In genomic region chr7:121934346-121934745, GRCm38 (mm10) we compare ENCODE assay signal across 14 mouse cellular contexts. TPM values are rescaled to one million over a fixed set of nuclear protein-coding genes. Genes with fewer than 3 reads are reported as not detected.
DNase-seq lines count a peak whose midpoint lies in the region; ATAC-seq and TF ChIP-seq lines count a peak whose summit lies in the region.
"Had no signal": no experiment of that assay in that cellular context is flagged by ENCODE, and none has a peak within 500 bp of the region (broad histone marks: within the 10 kb centered on the region; RNA-seq: fewer than 3 reads in every experiment).

No protein-coding gene starts in this region.

- H3K4me3 ChIP-seq in kidney, adult 2 months (ENCODE audit: insufficient read depth, low read depth, low read length) = no peak overlapping the region
- H3K4me3 ChIP-seq: forebrain, embryonic 13.5 days; heart, embryonic 15.5 days had no signal

- 87% methylated on average over 2 of the region's 2 CpGs for WGBS in kidney, adult 2 months

- no peaks in the 10 kb centered on the region for H3K36me3 ChIP-seq in kidney, adult 2 months (ENCODE audit: control insufficient read depth, insufficient read depth, low read length)
- H3K36me3 ChIP-seq: heart, embryonic 15.5 days had no signal

- peak overlapping the region; percentile 8; the same call in 1 of the 2 replicates for H3K27ac ChIP-seq in kidney, adult 2 months (ENCODE audit: insufficient read depth, low read depth, low read length)
- H3K27ac ChIP-seq: forebrain, embryonic 13.5 days; heart, embryonic 15.5 days had no signal

- TF ChIP-seq POLR2A in kidney, adult 2 months (IDR thresholded peaks at IDR 0.05; ENCODE audit: low read depth, low read length) = no peak

- H3K27me3 ChIP-seq in kidney, adult 2 months (replicated peaks; ENCODE audit: control insufficient read depth, insufficient read depth, low read length) = no peaks in the 10 kb centered on the region
- H3K27me3 ChIP-seq: forebrain, embryonic 13.5 days; heart, embryonic 15.5 days had no signal

- no peak for DNase-seq in kidney, adult 2 months
- no peak for DNase-seq in kidney, postnatal 14 days
- peak; percentile 15 for DNase-seq in 416B (ENCODE audit: low read depth)
- DNase-seq in thymus, postnatal 0 days (ENCODE audit: low spot score) = peak; percentile 49
- no peak for DNase-seq in retina, embryonic 14.5 days (ENCODE audit: low spot score)
- DNase-seq in heart, postnatal 10 days = no peak
- DNase-seq in cerebellum, adult 9-11 months = no peak
- DNase-seq: B cell, adult 2 months; cerebellum, postnatal 14 days; kidney, postnatal 36 days; midbrain, embryonic 14.5 days had no signal

- TF ChIP-seq CTCF in kidney, adult 2 months (conservative IDR thresholded peaks at IDR 0.05; ENCODE audit: insufficient read depth, insufficient read length, low read depth, low read length) = no peak

- H3K4me1 ChIP-seq in kidney, adult 2 months (ENCODE audit: control insufficient read depth, insufficient read depth, low read length) = no peaks in the 10 kb centered on the region; the same call in 1 of the 2 replicates

- ATAC-seq in activated CD4-positive, CD25-positive, alpha-beta regulatory T cell, adult 4 months = peak; percentile 91
- ATAC-seq: forebrain, embryonic 13.5 days had no signal

- intact Hi-C loops in heart, postnatal 10 days (cut with DNase I) = no loop called here

RNA-seq across cellular contexts. Expression of gene Cog7, which starts 47.2 kb away (rescaled TPM):
- 39.9 and 41.7 TPM in 2 replicates for polyA plus RNA-seq in kidney, adult 2 months (2012; rRNA removed)
- 10 to 100 TPM in 1 of 2 experiments, 1 to 10 TPM in 1; 8.3 to 10.3 TPM for polyA plus RNA-seq in activated CD4-positive, CD25-positive, alpha-beta regulatory T cell, adult 4 months (2017; shearing (Covaris generic))
- polyA plus RNA-seq in thymus, postnatal 0 days (2015; fragmentation: Nextera tagmentation; extraction: Ambion mirVana) = 5.5 and 10.9 TPM in 2 replicates
- total RNA-seq in heart, postnatal 10 days (2021) = 10 to 100 TPM; 16.0 to 19.2 TPM

Comparison
In these comparisons a context has a peak if more than half of its experiments do, and no peak if none do; other contexts are left out.
1. DNase-seq: peak in 416B (single experiment) and thymus, postnatal 0 days (single experiment); none in kidney, adult 2 months (single experiment), kidney, postnatal 14 days (single experiment), retina, embryonic 14.5 days (single experiment), heart, postnatal 10 days (0 of 2) and cerebellum, adult 9-11 months (single experiment).